Mouse (Mus musculus) hindbrain, embryonic 15.5 days (tissue): ENCODE data around the gene Ubqln4. TPM values are rescaled to one million over a fixed set of nuclear protein-coding genes. Genes with fewer than 3 reads are reported as not detected.

Experiments
- ATAC-seq: fragments of 200-750 bp; cut with Nextera tagmentation; 2 replicates; pipeline ENCODE4 v1.8.0; 2017; ENCODE audit warnings: low read depth, moderate number of reproducible peaks, moderate TSS enrichment; ENCODE audit not compliant: low FRiP score
- H3K27ac ChIP-seq: fragments of 300-500 bp; sonication (generic); replicated peaks from 2 replicates; pipeline ENCODE4 v1.5.1; 2015; ENCODE audit warnings: mild to moderate bottlenecking, inconsistent platforms
- H3K27me3 ChIP-seq: fragments of 300-500 bp; sonication (generic); 2 replicates; pipeline ENCODE4 v1.6.1; 2015; ENCODE audit warnings: control low read depth, inconsistent platforms
- H3K36me3 ChIP-seq: fragments of 300-500 bp; sonication (generic); 2 replicates; pipeline ENCODE4 v1.6.1; 2015; ENCODE audit warnings: control low read depth, inconsistent platforms
- H3K4me1 ChIP-seq: fragments of 300-500 bp; sonication (generic); replicated peaks from 2 replicates; pipeline ENCODE4 v1.6.1; 2015; ENCODE audit warnings: control low read depth, inconsistent platforms
- H3K4me2 ChIP-seq: fragments of 300-500 bp; sonication (generic); 2 replicates; pipeline ENCODE4 v1.6.1; 2015; ENCODE audit warnings: moderate library complexity, mild to moderate bottlenecking, inconsistent platforms
- H3K4me3 ChIP-seq: fragments of 300-500 bp; sonication (generic); 2 replicates; pipeline ENCODE4 v1.5.1; 2015; ENCODE audit warnings: mild to moderate bottlenecking, inconsistent platforms
- H3K9ac ChIP-seq: fragments of 300-500 bp; sonication (generic); 2 replicates; pipeline ENCODE4 v1.6.1; 2015; ENCODE audit warnings: inconsistent platforms
- H3K9me3 ChIP-seq: fragments of 300-500 bp; sonication (generic); 2 replicates; pipeline ENCODE4 v1.6.1; 2016; ENCODE audit warnings: control low read depth, inconsistent platforms
- WGBS: fragments of 180-500 bp; shearing (Covaris S2); methylation state at CpG from one replicate; pipeline ENCODE4 v1.1.7; 2015; 5-methylcytosine and 5-hydroxymethylcytosine counted together
- polyA plus RNA-seq: library from polyadenylated mRNA; unstranded; fragments of >200 nt; fragmentation: Nextera tagmentation; extraction: Ambion mirVana; gene quantifications from 2 replicates; pipeline ENCODE4 v1.2.1, GENCODE M21; 2015

Gene Ubqln4
- 43.6 and 47.7 TPM in 2 replicates for polyA plus RNA-seq

DNA sequence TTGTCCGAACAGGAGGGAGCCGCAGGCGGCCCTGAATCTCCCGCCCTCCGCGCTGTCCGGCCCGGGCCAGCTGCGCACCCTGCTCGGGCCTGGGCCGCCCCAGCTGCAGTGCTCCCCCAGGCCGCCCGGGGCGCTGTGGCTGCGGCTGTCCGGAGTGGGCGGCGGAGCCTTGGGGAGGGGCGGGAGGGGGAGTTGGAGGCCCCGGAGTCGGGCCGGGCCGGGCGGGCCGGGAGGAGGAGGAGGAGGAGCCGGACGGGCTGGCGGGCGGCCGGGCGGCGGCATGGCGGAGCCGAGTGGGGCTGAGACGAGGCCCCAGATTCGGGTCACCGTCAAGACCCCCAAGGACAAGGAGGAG, at the start of gene Ubqln4:
TSS of gene Ubqln4 (plus strand) at position 234 of the 355 bp plus-strand sequence.
- no peaks in the 10 kb centered on the region for H3K9me3 ChIP-seq
- WGBS = 0% methylated on average over 26 of the region's 37 CpGs
- H3K4me2 ChIP-seq = peak within 1 kb of the TSS; percentile 80
- peak within 1 kb of the TSS; percentile 88 for H3K27ac ChIP-seq
- H3K4me1 ChIP-seq = peaks cover 29% of the 10 kb centered on the region
- peak; percentile 82 for ATAC-seq
- H3K9ac ChIP-seq = peak within 1 kb of the TSS; percentile 79
- H3K27me3 ChIP-seq = no peaks in the 10 kb centered on the region
- peak within 1 kb of the TSS; percentile 91 for H3K4me3 ChIP-seq
- peaks cover 28% of the 10 kb centered on the region for H3K36me3 ChIP-seq

DNA sequence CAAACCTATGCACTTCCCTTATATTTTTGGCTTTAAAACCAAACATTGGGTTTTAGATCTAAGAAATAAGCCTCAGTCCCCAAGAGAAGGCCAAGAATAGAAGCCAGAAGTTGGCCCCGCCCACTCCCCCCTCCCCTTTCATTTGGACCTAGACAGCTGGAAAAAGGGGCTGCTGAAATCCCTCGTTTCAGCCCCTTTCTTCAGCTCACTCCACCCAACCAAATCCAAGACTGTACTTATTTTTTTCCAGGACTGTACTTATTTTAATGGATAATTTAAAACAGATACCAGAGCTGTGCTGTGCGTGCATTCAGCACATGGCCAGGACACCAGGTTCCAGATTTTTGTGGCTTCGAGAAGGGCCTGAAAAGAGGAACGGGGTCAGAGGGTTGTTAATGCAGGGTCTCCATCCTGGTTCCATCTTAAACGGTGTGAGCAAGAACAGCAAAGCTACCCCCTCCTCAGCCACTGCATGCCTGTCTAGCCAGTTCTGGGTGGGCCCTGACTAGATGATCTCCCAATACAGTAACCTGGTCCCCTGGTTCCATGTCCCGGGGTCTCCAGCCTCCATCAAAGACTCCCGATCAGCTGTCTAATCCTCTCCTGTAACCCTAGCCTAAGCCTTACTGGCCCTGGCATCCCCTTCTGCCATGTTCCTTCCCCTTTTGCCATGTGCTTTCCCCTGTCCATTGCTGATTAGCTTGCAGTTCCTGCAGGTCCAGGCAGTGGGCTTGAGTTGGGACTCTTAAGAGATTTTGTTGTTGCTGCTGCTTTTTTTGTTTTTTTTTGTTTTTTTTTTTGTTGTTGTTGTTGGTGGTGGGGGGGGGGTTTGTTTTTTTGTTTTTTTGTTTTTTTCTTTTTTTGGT, 49.4 kb upstream of the Ubqln4 start:
- no peak overlapping the region for H3K9ac ChIP-seq
- H3K4me2 ChIP-seq = peak overlapping the region; percentile 98; the same call in 1 of the 2 replicates
- peaks cover 31% of the 10 kb centered on the region for H3K4me1 ChIP-seq
- H3K36me3 ChIP-seq = no peaks in the 10 kb centered on the region
- no peaks in the 10 kb centered on the region for H3K9me3 ChIP-seq
- peak overlapping the region; percentile 85; the same call in 1 of the 2 replicates for H3K27ac ChIP-seq
- no peak for ATAC-seq
- no peaks in the 10 kb centered on the region for H3K27me3 ChIP-seq
- H3K4me3 ChIP-seq = no peak overlapping the region
- WGBS = 49% methylated on average over 8 of the region's 8 CpGs

DNA sequence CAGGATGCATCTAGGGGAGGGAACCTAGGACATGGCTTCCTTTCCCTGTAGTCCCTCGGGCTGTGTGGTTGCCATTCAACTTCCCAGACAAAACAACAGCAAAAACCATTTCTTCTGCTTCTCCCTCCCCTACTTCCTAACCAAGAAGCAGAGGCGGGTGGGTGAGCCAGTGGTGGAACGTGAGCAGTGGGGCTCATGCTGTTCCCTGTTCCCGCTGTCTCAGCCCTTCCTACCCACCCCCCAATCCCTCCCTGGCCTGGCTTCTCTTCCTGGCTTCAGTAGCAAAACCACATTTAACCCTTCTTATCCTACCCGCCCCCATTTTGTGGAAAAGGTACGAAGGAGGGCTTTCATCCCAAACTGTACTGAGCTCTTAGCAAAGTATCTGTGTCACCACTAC, 48.5 kb upstream of the Ubqln4 start:
- H3K27me3 ChIP-seq = no peaks in the 10 kb centered on the region
- no peak overlapping the region for H3K9ac ChIP-seq
- H3K27ac ChIP-seq = no peak overlapping the region
- H3K4me2 ChIP-seq = no peak overlapping the region
- ATAC-seq = no peak
- no peaks in the 10 kb centered on the region for H3K9me3 ChIP-seq
- 69% methylated on average over 6 of the region's 6 CpGs for WGBS
- peaks cover 41% of the 10 kb centered on the region for H3K4me1 ChIP-seq
- H3K4me3 ChIP-seq = no peak overlapping the region
- H3K36me3 ChIP-seq = no peaks in the 10 kb centered on the region

DNA sequence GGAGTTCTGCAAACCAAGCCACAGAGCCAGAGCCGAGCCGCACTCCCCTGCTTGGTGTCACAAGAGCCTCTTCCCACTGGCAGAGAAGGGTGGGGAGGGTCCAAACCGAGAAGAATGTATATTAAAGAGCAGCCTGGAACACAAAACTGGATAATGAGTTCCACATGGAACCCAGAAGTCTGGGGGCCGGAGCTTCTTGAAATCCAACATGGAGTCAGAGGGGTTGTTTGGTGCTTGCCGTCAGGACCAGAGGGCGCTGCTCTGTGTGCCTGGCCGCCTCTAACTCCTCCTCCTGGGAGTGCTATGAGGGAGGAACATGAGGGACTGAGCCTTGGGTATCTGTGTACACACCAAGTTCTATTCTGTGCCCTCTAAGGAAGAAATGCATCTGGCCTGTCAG, 47.8 kb upstream of the Ubqln4 start:
- WGBS = 45% methylated on average over 7 of the region's 7 CpGs
- H3K4me1 ChIP-seq = peaks cover 46% of the 10 kb centered on the region
- no peak for ATAC-seq

DNA sequence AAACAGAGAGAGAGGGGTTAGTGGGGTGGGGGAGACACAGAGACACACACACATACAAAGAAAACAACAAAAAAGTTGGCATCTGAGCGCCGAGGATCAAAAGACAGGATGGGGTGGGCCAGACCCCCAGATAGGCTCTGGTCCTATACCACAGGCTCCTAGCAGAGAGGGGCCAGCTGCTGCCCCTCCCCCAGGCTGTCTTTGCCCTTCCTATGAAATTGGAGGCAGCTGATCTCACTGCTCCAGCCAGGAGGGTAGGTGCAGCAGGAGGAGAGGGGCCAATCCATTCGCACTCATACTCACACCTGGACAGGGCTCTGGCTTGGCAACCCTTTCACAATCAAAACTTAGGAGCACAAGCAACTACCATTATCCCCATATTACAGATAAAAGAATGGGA, 44.3 kb upstream of the Ubqln4 start:
- Histone ChIP-seq H3K27ac (peak overlapping the region; percentile 86), H3K4me2 (peak overlapping the region; percentile 68), H3K27me3 (no peaks in the 10 kb centered on the region), H3K36me3 (no peaks in the 10 kb centered on the region), H3K4me1 (peaks cover 27% of the 10 kb centered on the region), H3K9me3 (no peaks in the 10 kb centered on the region), H3K4me3 (peak overlapping the region; percentile 42), H3K9ac (peak overlapping the region; percentile 30)
- 67% methylated on average over 3 of the region's 3 CpGs for WGBS
- no peak for ATAC-seq

More for the DNA sequence above, 47.8 kb upstream of the Ubqln4 start:
- Histone ChIP-seq H3K27ac (no peak overlapping the region), H3K36me3 (no peaks in the 10 kb centered on the region), H3K9ac (no peak overlapping the region), H3K27me3 (no peaks in the 10 kb centered on the region), H3K4me2 (no peak overlapping the region), H3K9me3 (no peaks in the 10 kb centered on the region), H3K4me3 (no peak overlapping the region)

DNA sequence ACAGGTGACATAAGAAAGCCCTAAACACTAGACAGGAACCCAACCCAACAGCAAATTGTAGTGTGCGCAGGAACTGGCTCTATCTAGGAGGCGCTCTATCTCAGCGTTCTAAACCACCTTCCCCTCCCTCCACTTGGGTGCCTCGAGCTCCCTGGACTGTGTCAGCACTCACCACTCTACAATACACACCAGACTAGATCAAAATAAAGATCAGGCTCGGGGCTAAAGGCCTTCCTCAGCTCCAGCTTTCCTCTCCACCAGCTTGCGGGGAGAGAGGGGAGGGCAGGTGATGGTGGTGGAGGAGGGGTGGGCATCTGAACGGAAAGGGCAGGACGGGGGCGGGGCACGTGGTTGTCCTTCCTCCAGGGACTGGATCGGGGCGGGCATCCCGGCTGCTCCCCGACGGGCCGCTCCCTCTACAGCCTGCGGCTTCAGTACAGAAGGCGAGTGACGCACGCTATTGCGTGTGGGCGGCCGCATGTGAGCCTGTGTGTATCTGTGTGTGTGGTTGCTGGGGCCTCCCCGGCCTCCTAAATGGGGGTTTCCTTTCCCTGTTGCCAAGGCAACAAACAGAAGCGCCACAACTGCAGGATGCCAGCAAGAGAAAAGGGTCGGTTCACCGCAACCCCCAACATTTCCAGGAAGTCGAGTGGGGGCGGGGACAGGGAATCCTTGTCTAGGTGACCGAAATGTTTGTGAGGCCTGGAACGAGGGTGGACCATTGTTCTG, 43.7 kb upstream of the Ubqln4 start, which contains the start of gene Lmna:
TSS of gene Lmna (minus strand) at position 265 of the 729 bp plus-strand sequence.
- H3K36me3 ChIP-seq = no peaks in the 10 kb centered on the region
- no peaks in the 10 kb centered on the region for H3K27me3 ChIP-seq
- peak within 1 kb of the TSS; percentile 68 for H3K4me2 ChIP-seq
- ATAC-seq = peak; percentile 96
- peak within 1 kb of the TSS; percentile 30 for H3K9ac ChIP-seq
- H3K4me1 ChIP-seq = peaks cover 27% of the 10 kb centered on the region
- peak within 1 kb of the TSS; percentile 86 for H3K27ac ChIP-seq
- WGBS = under 1% methylated on average over 31 of the region's 31 CpGs
- H3K9me3 ChIP-seq = no peaks in the 10 kb centered on the region
- H3K4me3 ChIP-seq = peak within 1 kb of the TSS; percentile 42

DNA sequence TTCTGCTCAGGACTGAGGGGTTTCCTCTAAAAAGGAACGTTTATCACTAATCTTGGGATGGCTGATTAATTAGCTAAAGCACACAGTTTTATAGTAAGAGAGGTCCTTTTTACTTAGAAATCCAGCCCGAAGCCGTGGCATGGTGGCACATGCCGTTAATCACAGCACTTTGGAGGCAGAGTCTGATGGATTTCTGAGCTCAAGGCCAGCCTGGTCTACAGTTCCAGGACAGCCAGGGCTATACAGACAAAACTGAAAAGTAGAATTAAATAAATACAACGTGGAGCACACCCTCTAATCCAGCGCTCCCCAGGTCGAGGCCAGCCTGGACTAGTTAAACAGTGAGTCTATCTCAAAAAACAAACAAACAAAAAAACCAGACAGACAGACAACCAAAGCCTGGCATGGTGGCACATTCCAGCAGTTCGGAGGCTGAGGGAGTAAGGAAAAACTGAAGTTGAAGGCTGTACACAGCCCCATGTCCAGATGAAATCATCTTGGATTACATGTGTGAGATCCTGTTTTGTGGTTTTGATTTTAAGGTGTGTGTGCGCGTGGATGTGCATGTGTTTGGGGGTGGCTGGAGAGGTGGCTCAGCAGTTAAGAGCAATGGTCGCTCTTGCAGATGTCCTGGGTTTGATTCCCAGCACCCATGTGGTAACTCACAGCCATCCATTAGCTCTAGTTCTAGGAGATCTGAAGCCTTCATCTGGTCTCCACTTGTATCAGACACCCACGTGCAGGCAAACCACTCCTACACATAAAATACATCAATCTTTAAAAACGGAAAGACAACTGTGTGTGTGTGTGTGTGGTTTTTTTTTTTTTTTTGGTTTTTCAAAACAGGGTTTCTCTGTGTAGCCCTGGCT, 42.9 kb upstream of the Ubqln4 start:
- no peaks in the 10 kb centered on the region for H3K27me3 ChIP-seq

DNA sequence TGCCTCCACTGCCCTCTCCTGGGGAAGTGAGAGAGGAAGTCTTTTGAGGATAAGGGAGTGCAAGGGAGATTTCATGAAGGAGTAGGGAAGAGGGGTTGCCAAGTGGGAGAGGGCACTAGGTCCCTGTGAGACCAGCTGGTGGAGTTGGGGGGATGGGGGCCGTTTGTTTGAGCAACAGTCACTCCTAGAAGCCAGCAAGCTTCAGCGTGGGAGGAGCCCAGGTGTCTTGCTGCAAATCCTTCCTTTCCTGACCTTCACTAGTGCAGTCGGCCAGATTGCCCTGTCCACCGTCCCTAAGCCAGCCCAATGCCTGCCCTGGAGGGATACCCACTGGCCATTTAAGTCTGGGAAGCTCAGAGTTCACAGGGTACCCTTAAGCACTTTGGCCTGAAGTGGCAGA, 42.0 kb upstream of the Ubqln4 start:
- Histone ChIP-seq H3K27ac (no peak overlapping the region), H3K9ac (no peak overlapping the region), H3K4me2 (no peak overlapping the region), H3K27me3 (no peaks in the 10 kb centered on the region), H3K9me3 (no peaks in the 10 kb centered on the region), H3K4me3 (no peak overlapping the region), H3K36me3 (no peaks in the 10 kb centered on the region), H3K4me1 (peaks cover 27% of the 10 kb centered on the region)
- no peak for ATAC-seq
- 75% methylated on average over 4 of the region's 4 CpGs for WGBS

More for the DNA sequence above, 42.9 kb upstream of the Ubqln4 start:
- ATAC-seq = no peak; the same call in 1 of the 2 replicates
- peak overlapping the region; percentile 30 for H3K9ac ChIP-seq
- no peaks in the 10 kb centered on the region for H3K36me3 ChIP-seq
- H3K4me3 ChIP-seq = peak overlapping the region; percentile 42
- WGBS = 48% methylated on average over 13 of the region's 13 CpGs
- H3K4me2 ChIP-seq = peak overlapping the region; percentile 68
- H3K27ac ChIP-seq = peak overlapping the region; percentile 86
- H3K9me3 ChIP-seq = no peaks in the 10 kb centered on the region
- peaks cover 27% of the 10 kb centered on the region for H3K4me1 ChIP-seq

DNA sequence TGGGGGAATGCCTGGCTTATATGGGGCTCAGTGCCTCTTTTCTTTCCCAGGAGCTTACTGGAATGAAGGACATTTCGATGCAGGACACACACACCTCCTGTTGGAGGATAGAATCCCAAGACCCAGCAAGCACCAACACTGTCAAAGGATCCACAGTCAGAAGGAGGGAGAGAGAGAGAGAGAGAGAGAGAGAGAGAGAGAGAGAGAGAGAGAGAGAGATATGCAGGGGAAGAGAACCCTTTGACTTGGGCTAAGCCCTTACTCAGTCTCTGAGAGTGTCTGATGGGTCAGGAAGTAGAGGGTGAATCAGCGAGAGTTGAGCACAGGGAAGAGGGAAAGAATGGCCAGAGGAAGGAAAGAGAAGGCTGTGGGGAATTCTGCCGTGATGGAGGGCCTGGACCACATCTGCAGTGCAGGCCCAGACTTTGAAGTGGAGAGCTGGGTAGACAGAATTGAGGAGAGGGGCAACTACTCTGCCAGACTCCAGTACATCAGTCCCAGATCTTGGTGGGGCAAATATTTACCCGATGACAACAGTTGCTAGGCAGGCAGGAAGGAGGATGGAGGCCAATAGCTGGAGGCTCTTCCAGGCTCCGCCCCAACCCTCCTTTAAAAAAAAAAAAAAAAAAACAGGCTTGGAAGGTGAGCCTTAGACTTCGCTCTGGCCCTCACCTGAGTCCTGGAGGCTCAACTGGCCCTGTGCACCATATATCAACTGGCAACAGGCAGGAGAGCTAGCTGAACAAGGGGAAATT, 41.2 kb upstream of the Ubqln4 start:
- H3K27ac ChIP-seq = no peak overlapping the region
- peaks cover 27% of the 10 kb centered on the region for H3K4me1 ChIP-seq
- H3K4me3 ChIP-seq = no peak overlapping the region
- no peak overlapping the region for H3K9ac ChIP-seq
- H3K9me3 ChIP-seq = no peaks in the 10 kb centered on the region
- H3K27me3 ChIP-seq = no peaks in the 10 kb centered on the region
- H3K4me2 ChIP-seq = no peak overlapping the region
- ATAC-seq = no peak
- H3K36me3 ChIP-seq = no peaks in the 10 kb centered on the region
- WGBS = 37% methylated on average over 6 of the region's 6 CpGs

DNA sequence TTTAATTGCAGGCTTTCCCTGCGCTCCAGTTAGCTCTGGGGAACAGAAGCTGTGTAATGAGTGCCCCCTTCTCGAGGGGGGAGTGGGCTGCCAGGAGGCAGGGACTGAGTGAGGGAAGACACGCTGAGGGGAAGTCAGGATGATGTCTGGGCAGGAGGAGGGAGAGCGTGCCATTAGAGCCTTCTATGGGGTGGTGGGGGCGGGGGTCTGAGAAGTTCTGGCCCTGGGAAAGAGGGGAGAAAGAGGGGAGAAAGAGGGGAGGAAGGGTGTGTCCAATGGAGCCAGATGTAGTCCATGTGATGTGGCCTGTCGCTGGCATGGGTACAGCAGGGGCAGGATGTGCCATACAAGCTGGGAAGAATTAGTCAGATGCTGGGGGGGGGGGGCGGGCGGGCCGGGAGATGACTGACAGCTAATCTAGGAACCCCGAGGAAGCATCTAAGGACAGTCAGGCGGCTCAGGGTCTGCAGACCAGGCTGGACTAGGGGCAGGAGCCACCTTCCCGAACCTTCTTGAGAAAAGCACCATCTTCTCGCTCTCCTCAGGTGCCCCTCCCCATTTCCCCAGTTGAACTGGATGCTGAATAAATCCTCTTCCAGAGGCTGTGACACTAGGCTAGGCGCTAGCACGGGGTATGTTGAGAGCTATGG, 40.5 kb upstream of the Ubqln4 start:
- Histone ChIP-seq H3K4me2 (no peak overlapping the region), H3K9ac (no peak overlapping the region), H3K4me3 (no peak overlapping the region), H3K36me3 (no peaks in the 10 kb centered on the region), H3K27me3 (no peaks in the 10 kb centered on the region), H3K4me1 (peaks cover 27% of the 10 kb centered on the region), H3K27ac (no peak overlapping the region), H3K9me3 (no peaks in the 10 kb centered on the region)
- WGBS = 39% methylated on average over 14 of the region's 15 CpGs
- no peak for ATAC-seq
